Mouse (Mus musculus): ENCODE data around the gene Ing2.
A peak's percentile ranks its signal among the peaks of the same experiment; 100 is the strongest.

Ing2 gene

DNA sequence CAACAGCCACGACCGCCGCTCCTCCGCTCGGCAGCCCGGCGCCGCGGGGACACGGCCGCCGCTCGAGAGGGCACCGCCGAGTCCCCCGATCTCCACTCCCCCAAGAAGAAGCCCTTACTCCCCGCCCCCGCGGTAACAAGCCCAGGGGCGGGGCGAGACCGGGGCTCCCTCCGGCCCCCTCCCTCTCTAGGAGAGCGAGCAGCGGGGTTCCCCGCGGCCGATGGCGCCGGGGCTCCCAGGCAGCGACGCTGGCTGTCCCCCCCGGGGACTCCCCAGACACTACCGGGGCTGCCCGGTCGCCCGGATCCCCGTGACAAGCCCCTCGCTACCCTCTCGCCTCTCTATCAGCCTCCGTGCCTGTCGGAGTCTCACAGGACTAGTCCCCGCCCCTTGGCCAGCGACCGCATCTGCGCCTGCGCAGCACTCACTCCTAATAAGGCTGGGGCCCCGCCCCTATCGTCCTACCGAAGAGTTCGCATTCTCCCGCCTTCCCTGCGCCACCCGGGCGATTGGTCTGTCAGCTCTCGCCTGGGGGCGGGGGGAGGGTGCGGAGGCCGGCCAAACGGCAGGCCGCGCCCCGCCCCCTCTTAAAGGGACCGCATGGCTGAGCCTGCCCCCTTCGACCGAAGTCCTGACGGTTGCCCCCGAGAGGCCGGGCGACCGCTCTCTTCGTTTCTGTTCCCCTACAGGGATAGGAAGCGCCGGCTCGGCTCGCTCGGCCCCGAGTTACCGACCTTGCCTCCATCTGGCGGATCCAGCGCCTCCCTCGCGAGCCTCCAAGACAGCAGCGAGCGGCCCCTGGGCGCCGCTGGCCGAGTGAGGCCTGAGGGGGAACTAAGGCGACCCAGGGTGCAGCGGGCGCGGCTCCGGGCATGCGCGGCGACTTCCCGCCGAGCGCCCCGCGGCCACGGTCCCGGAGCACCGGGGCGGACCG is at the start of gene Ing2:
TSS of gene Ing2 (minus strand) at position 780 of the 934 bp plus-strand sequence.
- peak; percentile 100 for DNase-seq

DNA sequence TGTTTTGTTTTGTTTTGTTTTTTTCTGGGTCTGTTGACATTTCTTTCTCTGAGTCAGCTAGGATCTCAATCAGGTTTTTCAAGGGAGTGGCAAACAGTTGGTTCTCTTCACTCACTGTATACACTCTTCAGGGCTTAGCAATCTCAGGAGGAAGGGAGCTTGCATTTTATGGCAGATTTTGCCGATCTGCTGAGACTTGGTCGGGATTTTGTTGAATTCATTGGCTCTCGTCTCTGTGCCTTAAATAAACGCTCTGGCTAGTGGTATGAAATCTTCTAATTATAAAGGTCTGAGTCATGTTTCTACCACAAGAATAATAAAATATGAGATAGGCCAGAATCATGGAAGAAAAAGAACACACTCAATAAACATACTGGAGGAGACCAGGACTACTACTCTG is 46.3 kb upstream of the Ing2 start:
- no peak for DNase-seq

- no peak for DNase-seq
Observed at GRCm38 (mm10) chr8:47718641-47719040, 43.3 kb upstream of the Ing2 start.

GRCm38 (mm10) chr8:47713761-47714745 is 38.7 kb upstream of the Ing2 start, which contains the start of gene Cdkn2aip:
TSS of gene Cdkn2aip (minus strand) at chr8:47713932.
- peak; percentile 94 for DNase-seq

GRCm38 (mm10) chr8:47713171-47713663 is 37.9 kb upstream of the Ing2 start:
- DNase-seq = no peak

GRCm38 (mm10) chr8:47708106-47708505 is 32.8 kb upstream of the Ing2 start:
- DNase-seq = no peak

- DNase-seq = no peak
Observed at GRCm38 (mm10) chr8:47706746-47707145, 31.4 kb upstream of the Ing2 start.

GRCm38 (mm10) chr8:47702333-47702732 is 27.0 kb upstream of the Ing2 start:
- DNase-seq = no peak

GRCm38 (mm10) chr8:47697696-47698095 is 22.3 kb upstream of the Ing2 start:
- no peak for DNase-seq

GRCm38 (mm10) chr8:47695431-47696105 is 20.2 kb upstream of the Ing2 start:
- no peak for DNase-seq

- DNase-seq = peak; percentile 49
Observed at GRCm38 (mm10) chr8:47693119-47693518, 17.8 kb upstream of the Ing2 start.

DNA sequence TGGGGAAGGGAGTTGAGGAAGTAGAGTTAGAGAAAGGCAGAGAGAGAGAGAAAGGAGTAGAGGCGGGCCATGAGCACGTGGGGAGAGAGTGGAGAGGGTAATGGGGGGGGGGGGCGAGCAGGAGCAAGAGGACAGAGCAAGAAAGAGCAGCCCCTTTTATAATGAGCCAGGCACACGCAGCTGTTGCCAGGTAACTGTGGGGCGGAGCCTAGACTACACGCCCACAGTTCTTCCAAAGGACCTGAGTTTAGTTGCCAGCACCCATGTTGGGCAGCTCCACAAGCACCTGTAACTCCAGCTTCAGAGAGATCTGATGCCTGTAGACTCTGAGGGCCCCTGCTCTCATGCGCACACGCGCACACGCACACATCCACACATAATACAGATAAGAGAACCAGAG is 16.5 kb upstream of the Ing2 start:
- no peak for DNase-seq

- no peak for DNase-seq
Observed at GRCm38 (mm10) chr8:47691303-47691702, 15.9 kb upstream of the Ing2 start.

DNA sequence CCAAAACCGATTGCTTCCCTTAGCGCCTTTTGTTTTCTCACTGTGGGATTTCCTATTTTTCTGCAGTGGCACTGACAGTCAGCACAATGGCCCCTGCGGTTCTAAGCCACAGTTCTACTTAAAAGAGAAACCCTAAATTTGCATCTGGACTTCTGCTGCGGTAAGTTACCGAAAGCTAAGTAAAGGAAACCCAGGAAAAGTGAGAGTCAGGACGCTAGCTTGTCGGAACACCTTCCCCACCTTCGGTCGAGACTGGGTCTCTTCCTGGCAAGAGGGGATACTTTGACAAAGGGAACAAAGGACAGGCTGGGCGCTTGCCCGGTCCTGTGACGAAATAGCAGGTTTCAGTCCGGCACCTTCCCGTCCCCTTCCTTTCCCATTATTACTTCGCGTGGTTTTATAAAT is 15.3 kb upstream of the Ing2 start:
- no peak for DNase-seq

GRCm38 (mm10) chr8:47689704-47690326 is 14.5 kb upstream of the Ing2 start:
- no peak for DNase-seq

- DNase-seq = no peak
Observed at GRCm38 (mm10) chr8:47684441-47684840, 9.1 kb upstream of the Ing2 start.

- DNase-seq = no peak
Observed at GRCm38 (mm10) chr8:47683994-47684393, 8.6 kb upstream of the Ing2 start.

DNA sequence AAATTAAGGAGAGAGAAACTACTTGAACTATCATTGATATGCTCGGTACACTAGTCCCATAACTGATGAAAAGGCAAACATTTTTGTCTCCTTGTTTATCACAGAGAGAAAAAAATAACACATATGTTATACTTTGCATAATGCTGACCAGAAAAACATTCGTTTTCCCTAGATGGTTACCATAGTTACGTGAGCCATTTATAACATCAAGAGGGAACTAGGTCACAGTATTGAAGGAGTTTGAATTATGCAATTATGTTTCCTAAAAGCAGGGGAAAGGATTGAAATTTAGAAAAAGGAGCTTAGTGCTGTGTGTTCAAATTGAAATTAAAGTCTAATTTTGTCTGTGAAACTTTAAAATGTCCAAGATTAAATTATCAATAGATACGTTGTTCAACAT is 5.0 kb upstream of the Ing2 start:
- DNase-seq = no peak

DNA sequence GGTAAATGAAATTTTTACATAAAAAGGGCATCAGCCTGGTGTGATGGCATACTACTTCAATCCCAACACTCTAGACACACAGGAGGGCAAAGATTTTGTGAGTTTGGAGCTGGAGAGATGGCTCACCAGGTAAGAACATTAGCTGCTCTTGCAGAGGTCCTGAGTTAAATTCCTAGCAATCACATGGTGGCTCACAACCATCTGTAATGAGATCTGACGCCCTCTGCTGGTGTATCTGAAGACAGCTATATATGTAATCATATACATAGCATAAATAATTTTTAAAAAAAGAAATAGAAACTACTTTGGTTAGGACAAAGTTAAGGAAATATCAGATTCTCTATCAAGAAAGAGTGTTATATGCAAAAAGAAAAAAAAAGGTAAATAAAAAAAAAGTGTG is 4.2 kb upstream of the Ing2 start:
- DNase-seq = no peak

GRCm38 (mm10) chr8:47676631-47677030 is 1.3 kb upstream of the Ing2 start:
- DNase-seq = no peak

DNA sequence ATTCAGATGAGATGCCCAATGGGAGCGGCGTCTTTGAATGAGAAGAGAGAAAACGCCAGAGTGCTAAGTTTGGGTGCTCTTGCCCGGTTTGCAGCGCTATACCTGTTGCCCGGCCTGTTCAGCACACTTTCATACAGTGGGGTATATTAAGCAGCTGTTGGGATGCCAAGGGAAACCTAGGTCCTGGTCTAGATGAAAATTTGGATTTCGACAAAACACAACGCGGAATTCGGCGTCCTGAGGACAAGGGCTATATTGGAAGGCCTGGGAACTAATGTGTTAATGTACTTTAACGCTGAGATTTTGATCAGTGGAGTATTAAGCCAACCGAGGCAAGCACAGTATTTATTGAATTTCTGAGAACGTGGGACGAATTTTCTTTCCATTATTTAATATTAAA is 868 bp upstream of the Ing2 start:
- no peak for DNase-seq

- no peak for DNase-seq
Observed at GRCm38 (mm10) chr8:47675786-47676185, 430 bp upstream of the Ing2 start.

All from cerebellum, adult 9-11 months (tissue).